Mouse (Mus musculus) spleen, adult 2 months (tissue): Measurements from ENCODE around the gene Mfn2. TPM values are rescaled to one million over a fixed set of nuclear protein-coding genes. Genes with fewer than 3 reads are reported as not detected.

Experiments used
- DNase-seq, 2 experiments: peaks; one replicate each; pipeline versions ENCODE4 v3.0.0 to v3.0.0-alpha.2; 2012 to 2021; ENCODE audit warnings: low spot score in 2 of 2, low read depth in 1 of 2
- H3K27ac ChIP-seq: fragments of 200-500 bp; 2 replicates; pipeline ENCODE4 v1.5.1; 2012; ENCODE audit warnings: low read length, inconsistent platforms; ENCODE audit not compliant: insufficient read depth
- H3K27me3 ChIP-seq: fragments of 200-500 bp; 2 replicates; pipeline ENCODE4 v1.6.1; 2012; ENCODE audit warnings: mild to moderate bottlenecking, moderate library complexity, low read length, inconsistent platforms; ENCODE audit not compliant: control insufficient read depth, insufficient read depth
- H3K36me3 ChIP-seq: fragments of 200-500 bp; 2 replicates; pipeline ENCODE4 v1.6.1; 2012; ENCODE audit warnings: mild to moderate bottlenecking, low read length, inconsistent platforms; ENCODE audit not compliant: control insufficient read depth, insufficient read depth
- H3K4me1 ChIP-seq: fragments of 200-500 bp; 2 replicates; pipeline ENCODE4 v1.6.1; 2011; ENCODE audit warnings: inconsistent platforms; ENCODE audit not compliant: control insufficient read depth, insufficient read depth, insufficient read length
- H3K4me3 ChIP-seq: fragments of 200-500 bp; 2 replicates; pipeline ENCODE4 v1.5.1; 2011; ENCODE audit warnings: mild to moderate bottlenecking, inconsistent platforms; ENCODE audit not compliant: insufficient read depth, insufficient read length; ENCODE audit errors: extremely low read depth
- CTCF ChIP-seq: fragments of 200-500 bp; IDR thresholded peaks from 2 replicates; pipeline ENCODE4 v1.5.1; 2011; ENCODE audit warnings: mild to moderate bottlenecking, inconsistent platforms; ENCODE audit not compliant: insufficient read depth, insufficient read length, insufficient replicate concordance; ENCODE audit errors: extremely low read depth
- POLR2A ChIP-seq: fragments of 200-500 bp; IDR thresholded peaks from 2 replicates; pipeline ENCODE4 v1.6.1; 2011; ENCODE audit warnings: low read depth, low read length, inconsistent platforms
- WGBS: fragments of 180-500 bp; shearing (Covaris S2); methylation state at CpG from one replicate; pipeline ENCODE4 v1.1.7; 2018; 5-methylcytosine and 5-hydroxymethylcytosine counted together
- polyA plus RNA-seq: library from polyadenylated mRNA; depleted of rRNA; stranded (reverse); fragments of >200 nt; gene quantifications from 2 replicates; pipeline ENCODE4 v1.2.3, GENCODE M21; 2012

The Mfn2 gene
- polyA plus RNA-seq, 1 experiment: 18.4 TPM

DNA sequence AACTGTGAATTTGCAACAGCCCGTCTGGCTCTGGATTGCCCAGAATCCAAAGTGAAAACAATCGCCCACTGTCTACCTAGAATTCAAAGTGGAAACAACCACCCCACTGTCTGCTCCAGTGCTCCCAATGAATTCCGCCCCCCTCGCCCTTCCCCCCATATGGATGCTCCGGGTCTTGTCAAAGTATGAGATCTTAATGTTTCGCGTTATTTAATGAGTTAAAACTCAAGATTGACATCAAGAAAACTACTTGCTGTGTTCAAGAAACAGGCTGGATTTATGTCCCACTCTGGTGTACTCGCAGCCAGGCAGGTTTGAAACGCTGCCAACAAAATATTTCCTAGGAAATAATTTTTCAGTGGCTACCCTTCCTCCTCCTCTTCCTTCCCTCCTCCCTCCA, 35.6 kb upstream of the Mfn2 start:
- TF ChIP-seq POLR2A: no peak
- TF ChIP-seq CTCF: no peak
- no peak for DNase-seq
- Histone ChIP-seq H3K27ac (no peak overlapping the region), H3K4me3 (no peak overlapping the region), H3K27me3 (no peaks in the 10 kb centered on the region), H3K4me1 (peaks cover 25% of the 10 kb centered on the region), H3K36me3 (peaks cover 6% of the 10 kb centered on the region)
- 66% methylated on average over 9 of the region's 9 CpGs for WGBS

DNA sequence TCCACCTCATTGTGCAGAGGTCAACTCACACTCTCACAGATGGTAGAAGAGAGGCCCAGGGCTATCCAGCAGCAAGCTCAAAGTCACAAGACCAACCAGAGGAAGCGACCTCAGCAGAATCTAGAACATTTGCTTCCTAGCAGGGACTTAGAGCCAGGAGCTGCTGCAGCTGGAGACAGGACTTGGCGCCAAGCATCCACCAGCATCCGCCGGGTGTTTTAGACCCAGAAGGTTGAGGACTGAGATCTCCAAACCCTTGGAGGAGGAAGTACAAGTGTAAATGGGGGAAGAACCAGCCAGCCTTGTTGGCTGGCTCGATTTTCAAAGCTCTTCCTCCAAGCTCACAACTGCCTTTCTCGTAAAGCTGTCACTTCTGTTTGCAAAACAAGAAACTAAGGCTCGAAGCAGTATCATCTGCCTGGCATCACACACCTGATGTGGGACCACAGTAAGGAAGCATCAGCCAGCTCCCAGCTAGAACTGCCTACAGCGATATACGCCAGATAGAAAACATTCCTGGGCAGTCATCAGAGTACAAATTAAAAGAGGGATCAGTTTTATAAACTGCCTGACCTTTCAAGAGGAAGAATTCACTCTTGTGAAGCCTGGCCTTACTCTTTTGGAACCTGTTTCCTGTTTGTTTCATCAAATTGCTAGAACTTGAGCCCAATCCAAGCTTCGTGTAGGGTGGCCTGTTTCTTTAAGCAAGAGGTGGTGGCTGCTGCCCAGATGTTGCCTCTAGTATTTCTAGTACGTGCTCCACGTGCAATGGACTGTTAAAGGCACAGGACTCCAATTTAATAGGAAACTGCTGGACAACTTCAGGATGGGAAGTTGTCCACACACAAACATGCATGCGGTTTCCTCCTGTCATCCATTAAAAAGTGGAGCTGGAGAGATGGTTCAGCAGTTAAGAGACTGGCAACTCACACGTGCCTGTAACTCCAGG, 33.9 kb upstream of the Mfn2 start:
- 42% methylated on average over 14 of the region's 14 CpGs for WGBS
- peaks cover 24% of the 10 kb centered on the region for H3K4me1 ChIP-seq
- H3K36me3 ChIP-seq: no peaks in the 10 kb centered on the region
- no peak overlapping the region for H3K4me3 ChIP-seq
- TF ChIP-seq POLR2A: no peak
- TF ChIP-seq CTCF: no peak
- H3K27me3 ChIP-seq: no peaks in the 10 kb centered on the region
- no peak for DNase-seq
- H3K27ac ChIP-seq: peak overlapping the region; percentile 33

DNA sequence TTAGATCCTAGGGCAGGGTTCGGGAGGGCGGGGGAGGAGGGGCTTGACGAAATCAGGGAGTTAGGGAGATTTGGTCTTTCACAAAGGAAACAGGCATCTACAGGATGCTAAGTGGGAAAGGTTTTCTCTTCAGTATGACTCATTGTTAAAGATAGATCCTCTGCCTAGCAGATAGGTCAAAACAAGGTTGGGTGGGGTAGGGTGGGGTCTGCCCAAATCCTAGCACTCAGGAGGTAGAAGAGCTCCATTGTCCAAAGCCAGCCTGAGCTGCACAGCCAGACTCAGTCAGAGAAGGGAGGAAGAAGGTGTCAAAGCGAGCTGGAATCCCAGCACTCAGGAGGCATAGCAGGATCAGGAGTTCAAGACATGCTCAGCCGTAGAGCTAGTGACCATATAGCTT, 33.0 kb upstream of the Mfn2 start:
- no peaks in the 10 kb centered on the region for H3K27me3 ChIP-seq
- no peak for DNase-seq
- H3K4me3 ChIP-seq: no peak overlapping the region
- 94% methylated on average over 5 of the region's 5 CpGs for WGBS
- H3K27ac ChIP-seq: no peak overlapping the region
- H3K36me3 ChIP-seq: no peaks in the 10 kb centered on the region
- peaks cover 16% of the 10 kb centered on the region for H3K4me1 ChIP-seq
- no peak for TF ChIP-seq CTCF
- TF ChIP-seq POLR2A: no peak

- peak overlapping the region; percentile 97; the same call in 1 of the 2 replicates for H3K4me3 ChIP-seq
These were observed 32.5 kb upstream of the Mfn2 start for GRCm38 (mm10) chr4:147937021-147937420.

DNA sequence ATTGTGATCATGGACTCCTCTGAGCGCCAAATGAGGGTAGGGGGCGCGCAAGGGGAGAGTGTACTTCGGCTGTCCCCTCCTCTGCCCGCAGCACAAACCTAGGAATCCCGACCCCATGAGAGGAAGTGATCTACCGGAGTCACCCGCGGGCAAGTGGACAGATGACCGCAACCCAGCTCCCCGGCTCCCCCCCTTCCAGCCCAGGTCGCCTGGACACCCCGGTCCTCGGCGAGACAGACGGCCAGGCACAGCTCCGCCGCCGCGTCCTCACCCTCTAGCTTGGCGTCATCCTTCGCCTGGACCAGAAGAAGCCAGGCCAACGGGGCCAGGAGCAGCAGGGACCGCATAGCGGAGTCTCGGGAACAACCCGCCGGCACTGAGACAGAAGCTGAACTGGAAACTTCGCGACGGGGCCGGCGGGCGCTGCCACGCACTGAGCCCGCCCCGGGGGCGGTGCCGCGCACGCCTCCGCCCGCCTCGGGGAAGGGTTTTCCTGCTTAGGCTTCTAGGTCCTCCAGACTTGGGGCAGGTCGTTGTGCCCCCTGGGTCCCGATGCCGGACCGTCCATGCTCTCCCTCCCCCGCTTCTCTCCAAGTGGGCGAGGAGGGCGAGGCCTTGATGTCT, 31.9 kb upstream of the Mfn2 start, which contains the start of gene Plod1:
Gene Plod1 (minus strand): TSS at position 437 of the 624 bp plus-strand sequence.
- H3K36me3 ChIP-seq: no peaks in the 10 kb centered on the region
- no peak for TF ChIP-seq CTCF
- no peak for TF ChIP-seq POLR2A
- peak within 1 kb of the TSS; percentile 60; the same call in 1 of the 2 replicates for H3K27ac ChIP-seq
- peak; percentile 21 to 76 for DNase-seq
- no peaks in the 10 kb centered on the region for H3K27me3 ChIP-seq
- H3K4me3 ChIP-seq: peak within 1 kb of the TSS; percentile 97
- H3K4me1 ChIP-seq: peaks cover 6% of the 10 kb centered on the region; the same call in 1 of the 2 replicates
- 2% methylated on average over 51 of the region's 51 CpGs for WGBS

More at GRCm38 (mm10) chr4:147937021-147937420, 32.5 kb upstream of the Mfn2 start:
- no peaks in the 10 kb centered on the region for H3K36me3 ChIP-seq
- peaks cover 12% of the 10 kb centered on the region for H3K4me1 ChIP-seq
- H3K27ac ChIP-seq: no peak overlapping the region
- TF ChIP-seq POLR2A (no peak), CTCF (no peak)
- H3K27me3 ChIP-seq: no peaks in the 10 kb centered on the region
- 39% methylated on average over 3 of the region's 3 CpGs for WGBS
- no peak for DNase-seq

DNA sequence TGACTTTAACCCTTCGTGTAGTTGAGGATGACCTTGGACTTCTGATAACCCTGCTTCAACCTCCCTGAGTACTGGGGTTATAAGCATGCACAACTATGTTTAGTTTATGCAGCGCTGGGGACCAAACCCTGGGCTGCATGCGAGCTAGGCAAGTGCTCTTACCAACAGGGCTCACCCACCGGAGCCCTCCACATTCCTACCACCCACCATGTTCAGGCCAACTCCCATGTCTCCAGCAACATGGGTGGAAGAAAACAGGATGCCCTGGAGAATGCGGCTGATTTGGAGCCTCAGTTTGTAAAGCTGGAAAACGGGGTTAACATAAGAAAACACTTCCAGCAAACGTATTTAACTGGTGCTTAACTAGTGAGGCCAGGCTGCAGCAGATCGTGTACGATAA, 31.4 kb upstream of the Mfn2 start:
- WGBS: 36% methylated on average over 9 of the region's 9 CpGs
- no peak overlapping the region for H3K27ac ChIP-seq
- TF ChIP-seq POLR2A (no peak), CTCF (no peak)

More for the DNA sequence above, 31.4 kb upstream of the Mfn2 start:
- H3K36me3 ChIP-seq: no peaks in the 10 kb centered on the region
- H3K4me1 ChIP-seq: peaks cover 5% of the 10 kb centered on the region; the same call in 1 of the 2 replicates
- DNase-seq: no peak
- H3K4me3 ChIP-seq: peak overlapping the region; percentile 97
- H3K27me3 ChIP-seq: no peaks in the 10 kb centered on the region
